Comparison of ENCODE assay signal across 17 mouse cellular contexts in the genomic region with DNA sequence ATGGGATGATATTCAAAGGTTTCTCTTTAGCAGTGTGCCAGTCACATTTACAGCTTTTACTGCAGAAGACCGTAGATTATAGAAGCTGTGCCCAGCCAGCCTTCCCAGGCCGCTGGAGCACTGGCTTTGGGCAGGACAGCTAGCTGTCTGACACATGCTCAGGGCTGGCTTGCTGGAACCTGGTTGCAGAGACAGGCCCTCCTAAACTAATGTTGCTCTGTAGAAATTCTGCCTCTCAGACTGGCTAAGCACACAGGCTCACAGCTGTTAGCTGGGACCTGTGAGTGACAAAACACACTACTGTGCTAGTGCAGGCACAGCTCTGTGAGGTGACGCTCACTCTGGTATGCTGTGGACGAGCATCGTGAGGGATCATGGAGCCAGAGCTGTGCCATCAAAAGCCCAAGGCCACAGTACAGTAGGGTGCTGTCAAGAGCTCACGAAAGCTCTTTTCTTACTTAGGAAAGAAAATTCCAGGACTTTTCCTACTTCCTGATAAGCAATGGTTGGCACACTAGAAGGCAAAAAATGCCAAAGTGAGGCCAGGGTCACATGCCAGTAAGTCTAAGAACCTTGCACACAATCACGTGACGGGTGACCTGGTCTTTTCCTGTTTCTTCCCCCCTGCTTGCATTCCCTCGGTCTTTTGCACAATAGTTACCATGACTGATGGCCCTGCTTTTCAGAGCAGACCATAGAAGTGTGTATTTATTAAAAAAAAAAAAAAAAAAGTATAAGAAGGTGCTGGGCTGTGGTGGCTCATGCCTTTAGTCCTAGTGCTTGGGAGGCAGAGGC. TPM values are rescaled to one million over a fixed set of nuclear protein-coding genes. Genes with fewer than 3 reads are reported as not detected.
DNase-seq lines count a peak whose midpoint lies in the region; ATAC-seq and TF ChIP-seq lines count a peak whose summit lies in the region.
"Had no signal": no experiment of that assay in that cellular context is flagged by ENCODE, and none has a peak within 500 bp of the region (broad histone marks: within the 10 kb centered on the region; RNA-seq: fewer than 3 reads in every experiment).

No protein-coding gene starts in this region.

- no peaks in the 10 kb centered on the region for H3K27me3 ChIP-seq in heart, embryonic 10.5 days (ENCODE audit: insufficient read depth, poor library complexity, severe bottlenecking)
- no peaks in the 10 kb centered on the region for H3K27me3 ChIP-seq in heart, embryonic 12.5 days (replicated peaks)
- no peaks in the 10 kb centered on the region for H3K27me3 ChIP-seq in lung, postnatal 0 days (replicated peaks; ENCODE audit: insufficient read depth, low read length)
- H3K27me3 ChIP-seq: liver, embryonic 12.5 days; lung, embryonic 15.5 days; neural tube, embryonic 13.5 days had no signal

- H3K36me3 ChIP-seq in heart, embryonic 10.5 days: peaks cover 10% of the 10 kb centered on the region
- H3K36me3 ChIP-seq in heart, embryonic 12.5 days: peaks cover 9% of the 10 kb centered on the region
- H3K36me3 ChIP-seq in lung, postnatal 0 days (ENCODE audit: insufficient read depth, low read length): 0 out of 2 replicates have a peak, but pooled peaks cover 4% of the 10 kb centered on the region

- no peaks in the 10 kb centered on the region for H3K9me3 ChIP-seq in heart, embryonic 10.5 days
- H3K9me3 ChIP-seq in heart, embryonic 12.5 days (replicated peaks): no peaks in the 10 kb centered on the region
- no peaks in the 10 kb centered on the region for H3K9me3 ChIP-seq in lung, postnatal 0 days (ENCODE audit: low read length)
- H3K9me3 ChIP-seq: liver, embryonic 12.5 days; lung, embryonic 15.5 days; midbrain, embryonic 10.5 days; neural tube, embryonic 13.5 days had no signal

- no peak for TF ChIP-seq POLR2A in lung, adult 2 months (IDR thresholded peaks at IDR 0.05; ENCODE audit: borderline replicate concordance, extremely low read depth, low read depth, low read length)

- no peak for TF ChIP-seq EP300 in lung, postnatal 0 days (IDR thresholded peaks at IDR 0.05)

- H3K4me2 ChIP-seq in heart, embryonic 12.5 days: no peak overlapping the region
- no peak overlapping the region for H3K4me2 ChIP-seq in lung, postnatal 0 days (replicated peaks; ENCODE audit: low read depth, low read length)
- H3K4me2 ChIP-seq: liver, embryonic 12.5 days; lung, embryonic 15.5 days; neural tube, embryonic 13.5 days had no signal

- no peak for ATAC-seq in heart, embryonic 12.5 days (ENCODE audit: insufficient number of reproducible peaks, low FRiP score)
- peak; percentile 72 for ATAC-seq in lung, postnatal 0 days
- ATAC-seq: forebrain, embryonic 16.5 days; liver, embryonic 12.5 days had no signal

- no peak for TF ChIP-seq CTCF in lung, postnatal 0 days (IDR thresholded peaks at IDR 0.05)
- no peak for TF ChIP-seq CTCF in lung, adult 2 months (IDR thresholded peaks at IDR 0.05; ENCODE audit: insufficient read depth, low read length)

- peak; percentile 55 for DNase-seq in heart, embryonic 10.5 days (ENCODE audit: low spot score)
- peak; percentile 46 for DNase-seq in lung, postnatal 0 days (ENCODE audit: low spot score)
- no peak for DNase-seq in lung, adult 2 months
- peak; percentile 51 to 52 for DNase-seq in adrenal gland, postnatal 36 days
- peak; percentile 30 to 41 for DNase-seq in kidney, postnatal 36 days
- DNase-seq in left cerebral cortex, adult 11 months (ENCODE audit: low spot score): no peak
- DNase-seq: cerebellum, adult 2 months; layer of hippocampus, postnatal 36 days; right cerebral cortex, postnatal 25 days; thymus, postnatal 14 days had no signal

- WGBS in heart, embryonic 10.5 days: 73% methylated on average over 9 of the region's 9 CpGs
- WGBS in heart, embryonic 12.5 days: 68% methylated on average over 9 of the region's 9 CpGs
- 56% methylated on average over 9 of the region's 9 CpGs for WGBS in lung, postnatal 0 days
- WGBS in lung, adult 2 months: 50% methylated on average over 9 of the region's 9 CpGs

- H3K9ac ChIP-seq in heart, embryonic 12.5 days: no peak overlapping the region
- no peak overlapping the region for H3K9ac ChIP-seq in lung, postnatal 0 days (replicated peaks; ENCODE audit: low read depth)
- H3K9ac ChIP-seq: liver, embryonic 12.5 days; lung, embryonic 15.5 days; neural tube, embryonic 13.5 days had no signal

- H3K4me1 ChIP-seq in heart, embryonic 10.5 days: peaks cover 4% of the 10 kb centered on the region; the same call in 1 of the 2 replicates
- H3K4me1 ChIP-seq in heart, embryonic 12.5 days (replicated peaks): peaks cover 12% of the 10 kb centered on the region; the same call in 1 of the 2 replicates
- H3K4me1 ChIP-seq in lung, postnatal 0 days (ENCODE audit: insufficient read depth, low read depth, low read length): no peaks in the 10 kb centered on the region
- no peaks in the 10 kb centered on the region; the same call in 1 of the 2 replicates for H3K4me1 ChIP-seq in lung, adult 2 months (ENCODE audit: control insufficient read depth, insufficient read depth, low read length)
- H3K4me1 ChIP-seq: liver, embryonic 12.5 days; lung, embryonic 15.5 days; neural tube, embryonic 13.5 days had no signal

- no peak overlapping the region for H3K4me3 ChIP-seq in heart, embryonic 10.5 days
- no peak overlapping the region for H3K4me3 ChIP-seq in heart, embryonic 12.5 days
- no peak overlapping the region for H3K4me3 ChIP-seq in lung, postnatal 0 days (ENCODE audit: low read depth, low read length)
- H3K4me3 ChIP-seq in lung, adult 2 months (replicated peaks; ENCODE audit: extremely low read depth, low read depth, low read length): no peak overlapping the region
- H3K4me3 ChIP-seq: erythroblast, embryonic 14.5 days; liver, embryonic 12.5 days; lung, embryonic 15.5 days; midbrain, embryonic 10.5 days; neural tube, embryonic 13.5 days had no signal

- no peak overlapping the region for H3K27ac ChIP-seq in heart, embryonic 10.5 days
- no peak overlapping the region for H3K27ac ChIP-seq in heart, embryonic 12.5 days (ENCODE audit: poor library complexity, severe bottlenecking)
- no peak overlapping the region for H3K27ac ChIP-seq in lung, postnatal 0 days (ENCODE audit: low read length)
- H3K27ac ChIP-seq: liver, embryonic 12.5 days; lung, embryonic 15.5 days; midbrain, embryonic 10.5 days; neural tube, embryonic 13.5 days had no signal

RNA-seq across cellular contexts. Expression of gene Nup54, which starts 25.5 kb away (rescaled TPM):
- 52.8 and 60.8 TPM in 2 replicates for polyA plus RNA-seq in heart, embryonic 10.5 days (2016; fragmentation: Nextera tagmentation; extraction: Ambion mirVana)
- polyA plus RNA-seq in heart, embryonic 12.5 days (2016; fragmentation: Nextera tagmentation; extraction: Ambion mirVana): 42.6 and 44.6 TPM in 2 replicates
- polyA plus RNA-seq in lung, postnatal 0 days (2015; fragmentation: Nextera tagmentation; extraction: Ambion mirVana): 19.7 and 20.3 TPM in 2 replicates
- polyA plus RNA-seq in lung, adult 2 months (2012; rRNA removed): 10.5 and 13.2 TPM in 2 replicates
- 10 to 100 TPM; 28.4 to 31.3 TPM for total RNA-seq in adrenal gland, postnatal 36 days (2021)

Comparison
In these comparisons a context has a peak if more than half of its experiments do, and no peak if none do; other contexts are left out.
1. DNase-seq: peak in heart, embryonic 10.5 days (single experiment), lung, postnatal 0 days (single experiment), adrenal gland, postnatal 36 days (2 of 2) and kidney, postnatal 36 days (2 of 2); none in lung, adult 2 months (single experiment) and left cerebral cortex, adult 11 months (single experiment).